Mouse (Mus musculus): ENCODE results near the gene Rela. TPM values are rescaled to one million over a fixed set of nuclear protein-coding genes. Genes with fewer than 3 reads are reported as not detected.

The Rela gene
- 10 to 100 TPM; 26.7 to 31.2 (median 28.5) TPM for total RNA-seq (2022)

DNA sequence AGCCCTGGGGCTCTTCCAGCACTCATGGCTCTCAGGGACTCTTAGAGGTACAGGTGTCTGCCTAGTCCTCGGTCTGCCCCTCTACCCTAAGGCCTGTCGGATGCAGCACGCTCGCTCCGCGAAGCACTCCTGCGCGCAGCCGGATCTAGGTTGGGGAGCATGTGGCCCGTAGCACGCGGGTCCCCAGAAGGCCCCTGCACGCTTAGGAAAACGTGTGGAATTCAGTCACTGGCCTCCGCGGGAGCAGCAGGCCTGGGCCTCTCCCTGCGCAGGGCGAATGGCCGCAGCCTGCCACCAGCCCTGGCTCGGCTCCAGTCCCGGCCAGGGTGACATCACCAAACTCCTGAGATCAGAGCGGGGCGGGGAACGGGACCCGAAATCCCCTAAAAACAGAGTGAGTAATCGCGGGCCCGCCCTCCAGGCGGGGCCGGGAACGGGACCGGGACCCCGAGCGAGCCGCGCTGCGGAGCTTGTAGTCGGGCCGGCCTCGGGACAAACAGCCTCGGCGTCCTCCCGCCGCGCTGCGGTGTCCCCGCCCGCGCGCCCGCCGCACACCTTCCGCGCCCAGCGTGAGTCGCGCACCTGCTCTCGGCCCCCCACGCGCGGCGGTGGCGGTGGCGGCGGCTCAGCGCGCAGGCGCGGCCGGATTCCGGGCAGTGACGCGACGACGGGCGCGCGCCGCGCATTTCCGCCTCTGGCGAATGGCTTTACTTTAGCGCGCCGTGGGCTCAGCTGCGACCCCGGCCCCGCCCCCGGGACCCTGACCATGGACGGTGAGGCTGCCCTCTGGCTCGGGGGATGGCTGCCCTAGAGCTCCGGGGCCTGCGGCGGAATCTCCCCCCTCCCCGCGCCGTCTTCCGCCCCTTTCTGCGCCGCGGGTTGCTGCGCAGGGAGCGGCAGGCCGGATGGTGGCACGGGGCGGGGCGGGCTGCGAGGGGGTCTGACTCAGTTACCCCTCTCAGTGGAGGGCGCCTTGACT, at the start of gene Rela:
Gene Rela, plus strand, starts transcription at position 415 of the 979 bp plus-strand sequence.
- peak; percentile 93 for DNase-seq (ENCODE audit: low spot score)

DNA sequence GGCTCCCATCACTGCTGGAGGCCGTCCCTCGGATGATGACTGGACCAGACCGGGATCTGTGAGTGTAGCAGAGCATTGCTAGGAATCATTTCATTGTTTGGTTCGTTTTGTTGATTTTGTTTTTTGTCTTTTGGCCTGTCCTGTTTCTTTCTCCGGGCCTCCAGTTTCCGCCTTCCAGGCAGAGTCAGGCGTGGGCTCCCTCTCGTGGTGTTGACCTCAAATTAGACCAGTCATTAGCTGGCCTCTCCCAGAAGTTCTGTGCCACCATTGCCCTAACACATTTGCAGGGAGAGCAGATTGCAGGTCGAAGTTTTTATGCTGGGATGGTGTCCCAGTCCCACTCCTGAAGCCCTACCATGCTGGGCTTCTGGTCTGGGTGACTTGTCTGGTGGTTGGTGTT, 48.1 kb upstream of the Rela start:
- no peak for DNase-seq (ENCODE audit: low spot score)

DNA sequence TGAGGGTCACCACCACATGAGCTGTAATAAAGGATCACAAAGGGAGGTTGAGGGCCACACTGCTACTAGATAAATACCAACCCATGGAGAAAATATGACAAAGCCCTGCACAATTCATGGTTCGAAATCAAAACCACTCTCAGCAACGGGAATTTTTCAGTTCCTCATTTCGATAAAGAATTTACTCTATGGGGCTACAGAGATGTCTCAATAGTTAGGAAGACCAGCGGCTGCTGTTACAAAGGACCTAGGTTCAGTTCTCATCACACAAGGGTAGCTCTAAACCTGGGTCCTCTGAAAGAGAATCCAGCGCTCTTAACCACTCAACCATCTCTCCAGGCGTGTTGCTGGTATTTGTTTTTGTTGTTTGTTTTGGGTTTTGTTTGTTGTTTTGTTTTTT, 45.4 kb upstream of the Rela start:
- DNase-seq (ENCODE audit: low spot score), result no peak

- DNase-seq (ENCODE audit: low spot score), result no peak
Observed at GRCm38 (mm10) chr19:5599224-5599623, 38.1 kb upstream of the Rela start.

- peak; percentile 78 for DNase-seq (ENCODE audit: low spot score)
Observed at GRCm38 (mm10) chr19:5601752-5602541, 35.3 kb upstream of the Rela start, which contains the start of gene Rnaseh2c. Rnaseh2c (plus strand) TSS chr19:5601873.

DNA sequence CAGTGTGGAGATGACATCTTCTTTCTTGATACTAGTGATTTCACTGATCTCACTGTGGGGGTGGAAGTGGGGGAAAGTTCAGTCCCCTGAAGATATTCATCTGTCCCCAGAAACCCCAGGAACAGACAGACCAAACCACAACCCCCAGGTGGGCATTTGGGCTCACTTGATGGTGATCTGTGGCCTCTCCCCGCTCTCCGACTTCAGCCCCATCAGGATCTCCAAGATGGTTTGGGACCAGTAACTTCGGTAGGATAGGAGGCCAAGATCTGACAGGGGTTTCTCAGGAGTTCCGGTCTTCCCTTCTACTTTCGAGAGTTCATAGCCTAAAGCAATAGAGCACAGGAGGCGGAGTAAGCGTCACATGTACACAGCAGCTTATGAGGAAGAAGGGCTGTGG, 33.6 kb upstream of the Rela start:
- DNase-seq (ENCODE audit: low spot score), result no peak

- no peak for DNase-seq (ENCODE audit: low spot score)
Observed at GRCm38 (mm10) chr19:5605126-5605525, 32.2 kb upstream of the Rela start.

GRCm38 (mm10) chr19:5606196-5606595, 31.1 kb upstream of the Rela start:
- DNase-seq (ENCODE audit: low spot score), result no peak

DNA sequence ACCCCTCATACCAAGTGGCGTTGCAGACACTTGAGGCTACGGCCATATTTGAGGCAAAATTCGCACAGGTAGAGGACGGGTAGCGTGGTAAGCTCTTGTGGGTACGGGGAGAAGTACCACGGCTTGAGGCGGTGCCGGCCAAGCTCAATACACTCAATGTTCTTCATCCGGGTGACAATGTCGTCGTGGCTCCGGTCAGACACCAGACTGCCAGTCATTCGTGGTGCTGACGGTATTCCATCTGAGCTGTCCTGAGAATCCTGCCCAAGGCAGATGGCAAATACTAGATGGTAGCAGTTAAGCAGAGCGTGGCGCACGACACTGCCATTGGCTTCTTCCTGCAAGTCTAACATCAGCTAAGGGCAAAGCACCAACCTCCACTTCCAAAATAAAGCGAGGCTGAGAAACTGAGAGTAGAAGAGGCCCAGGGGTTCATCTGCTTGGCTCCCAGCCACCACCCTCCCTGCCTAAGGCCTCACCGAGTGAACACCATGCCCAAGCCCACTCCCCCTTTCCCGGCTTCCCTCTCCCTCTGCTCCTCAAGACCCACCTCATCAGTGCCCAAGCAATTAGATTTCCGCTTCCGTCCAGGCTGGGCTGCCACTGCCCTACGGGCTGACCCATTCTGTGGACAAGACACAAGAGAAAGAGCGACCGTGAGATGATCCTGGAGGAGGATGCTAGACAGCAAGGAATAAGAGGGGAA, 29.4 kb upstream of the Rela start:
- no peak for DNase-seq (ENCODE audit: low spot score)

DNA sequence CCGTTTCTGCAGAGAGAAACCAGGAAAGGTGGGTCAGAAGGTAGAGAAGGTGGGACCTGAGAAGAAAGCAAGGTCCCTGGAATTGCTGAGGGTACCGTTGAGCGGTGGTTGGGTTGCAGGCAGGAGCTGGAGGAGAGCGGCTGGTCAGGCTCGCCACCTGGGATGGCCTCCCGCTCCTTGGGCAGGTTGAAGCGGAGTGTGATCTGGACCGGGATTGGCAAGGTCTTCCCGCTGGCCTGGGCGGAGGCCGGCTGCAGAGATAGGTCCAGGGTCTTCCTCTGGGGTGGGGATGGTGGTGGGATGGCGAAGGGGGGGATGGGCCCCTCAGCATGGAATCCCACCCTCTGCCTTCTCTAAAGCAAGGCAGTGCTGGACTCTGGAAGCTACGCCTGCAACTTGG, 28.6 kb upstream of the Rela start:
- no peak for DNase-seq (ENCODE audit: low spot score)

DNA sequence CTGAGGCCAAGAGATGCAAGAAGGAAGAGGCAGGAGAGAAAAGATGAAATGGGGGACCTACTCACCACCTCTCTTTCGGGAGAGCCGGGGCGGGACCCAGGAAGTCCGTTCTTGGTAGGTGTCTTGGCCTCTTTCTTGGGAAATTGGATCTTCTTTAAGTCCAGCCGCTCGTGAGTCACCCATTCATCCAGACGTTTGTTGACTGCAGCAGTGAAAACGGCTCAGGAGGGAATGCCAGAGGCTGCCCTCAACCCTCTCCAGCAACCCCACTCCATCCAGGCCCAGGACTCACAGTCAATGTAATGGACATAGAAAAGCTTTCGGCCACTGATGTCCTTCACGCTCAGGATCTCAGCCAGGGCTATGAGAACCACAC, 28.1 kb upstream of the Rela start:
- DNase-seq (ENCODE audit: low spot score), result no peak

DNA sequence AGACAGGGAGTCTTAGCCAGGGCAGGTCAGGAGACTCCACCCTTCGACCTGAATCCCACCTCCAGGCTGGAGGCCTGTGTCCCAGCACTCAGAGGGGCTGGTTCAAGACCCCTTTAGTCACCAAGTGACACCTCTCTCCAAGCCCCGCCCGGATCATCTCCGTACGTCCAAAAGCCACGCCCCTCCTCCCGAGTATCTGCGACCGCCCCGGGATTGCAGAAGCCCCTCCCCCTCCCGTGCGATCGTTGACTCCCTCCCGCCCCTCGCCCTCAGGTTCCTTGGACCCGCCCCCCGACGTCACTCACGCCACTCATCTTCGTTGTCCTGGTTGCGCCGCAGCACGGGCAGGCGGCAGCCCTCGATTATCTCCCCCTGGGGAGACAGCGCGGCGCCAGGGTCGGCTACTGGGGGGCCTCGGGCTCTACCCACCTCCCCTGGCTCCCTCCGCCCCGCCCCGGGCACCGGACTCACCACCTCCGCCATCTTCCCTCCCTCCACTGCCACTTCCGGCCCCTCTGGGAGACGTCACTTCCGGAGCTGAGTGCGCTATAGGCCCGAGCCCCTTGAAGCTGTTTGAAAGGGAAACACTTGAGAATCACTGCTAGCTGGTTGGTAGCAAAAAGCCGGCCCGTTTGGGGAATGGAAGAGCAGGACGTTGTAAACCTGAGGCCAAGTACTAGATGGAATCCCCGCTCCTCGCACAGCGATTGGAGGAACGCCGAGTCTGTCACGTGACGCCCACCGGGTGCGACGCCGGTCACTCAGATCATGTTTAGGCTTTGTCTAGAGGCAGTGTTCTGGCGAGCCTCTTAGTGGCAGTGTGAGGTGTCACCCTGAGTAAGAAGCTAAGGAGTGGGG, 27.5 kb upstream of the Rela start, which contains the start of gene Kat5:
Gene Kat5, minus strand, starts transcription at position 691 of the 858 bp plus-strand sequence.
- peak; percentile 93 for DNase-seq (ENCODE audit: low spot score)

DNA sequence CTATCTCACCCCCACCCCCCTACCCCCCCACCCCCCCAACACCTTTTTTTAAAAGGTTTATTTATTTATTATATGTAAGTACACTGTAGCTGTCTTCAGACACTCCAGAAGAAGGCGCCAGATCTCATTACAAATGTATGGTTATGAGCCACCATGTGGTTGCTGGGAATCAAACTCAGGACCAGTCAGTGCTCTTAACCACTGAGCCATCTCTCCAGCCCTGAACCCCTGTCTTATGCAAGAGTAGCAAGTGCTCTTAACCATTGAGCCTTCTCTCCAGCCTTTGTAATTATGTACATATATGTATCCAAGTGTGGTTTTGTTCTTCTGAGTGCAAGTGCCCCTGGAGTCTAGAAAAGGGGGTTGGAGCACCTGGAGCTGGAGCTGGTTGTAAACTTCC, 25.3 kb upstream of the Rela start:
- DNase-seq (ENCODE audit: low spot score), result no peak

DNA sequence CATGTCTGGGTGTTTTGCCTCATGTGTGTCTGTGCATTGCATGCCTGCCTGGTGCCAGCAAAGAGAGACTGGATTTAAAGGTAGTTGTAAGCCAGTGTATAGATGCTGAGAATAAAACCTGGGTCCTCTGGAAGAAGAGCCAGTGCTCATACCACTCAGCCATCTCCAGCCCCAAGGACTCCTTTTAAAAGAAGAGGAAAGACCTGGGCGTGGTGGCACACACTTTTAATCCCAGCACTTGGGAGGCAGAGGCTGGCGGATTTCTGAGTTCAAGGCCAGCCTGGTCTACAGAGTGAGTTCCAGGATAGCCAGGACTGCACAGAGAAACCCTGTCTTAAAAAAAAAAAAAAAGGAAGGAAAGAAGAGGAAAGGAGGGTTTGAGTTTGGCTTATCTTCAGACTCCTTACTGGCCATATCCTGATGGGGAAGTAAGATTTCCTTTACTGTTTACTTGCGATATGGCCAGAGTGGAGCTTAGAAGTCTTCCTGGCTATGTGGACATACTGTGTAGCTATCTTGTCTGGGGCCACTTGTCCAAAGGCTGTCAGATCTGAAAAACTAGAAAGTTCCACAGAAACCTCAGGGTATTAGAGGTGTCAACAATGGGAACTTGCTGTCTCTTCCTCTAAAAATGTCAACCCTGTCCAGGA, 24.4 kb upstream of the Rela start:
- no peak for DNase-seq (ENCODE audit: low spot score)

DNA sequence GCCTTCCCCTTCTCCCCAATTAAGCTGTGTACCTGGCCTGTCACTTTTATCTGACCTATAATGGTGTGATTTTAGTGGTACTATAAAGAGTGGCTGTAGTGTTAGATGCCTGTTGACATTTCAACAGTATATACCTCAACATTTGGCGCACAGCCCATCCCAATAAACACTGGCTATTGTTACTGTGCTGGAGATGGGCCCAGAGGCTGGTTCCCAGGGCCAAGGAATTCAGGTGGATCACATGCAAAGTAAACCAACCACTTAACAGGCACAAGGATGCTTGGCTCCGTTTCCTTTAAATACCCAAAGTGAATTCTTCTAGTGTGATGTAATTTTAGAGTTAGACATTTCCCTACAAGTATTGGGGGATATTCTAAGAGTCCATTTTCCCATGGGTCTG, 22.3 kb upstream of the Rela start:
- DNase-seq (ENCODE audit: low spot score), result no peak

DNA sequence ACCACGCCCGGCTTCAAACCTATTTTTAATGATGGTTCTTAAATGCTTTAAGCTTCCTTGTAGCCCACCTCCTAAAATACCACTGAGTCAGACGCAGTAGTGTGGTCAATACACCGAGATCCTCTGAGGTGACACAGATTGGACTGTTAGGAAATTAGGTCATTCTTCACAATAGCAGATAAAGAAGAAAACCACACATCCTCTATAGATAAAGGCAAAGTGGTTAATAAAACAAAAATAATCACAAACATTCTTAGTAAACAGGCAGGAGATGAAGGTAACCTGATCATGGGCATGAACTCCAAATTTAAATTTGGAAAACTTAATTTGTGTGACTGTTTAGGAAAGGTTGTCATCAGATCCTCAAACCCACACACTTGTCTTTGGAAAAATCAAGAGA, 17.3 kb upstream of the Rela start:
- no peak for DNase-seq (ENCODE audit: low spot score)

DNA sequence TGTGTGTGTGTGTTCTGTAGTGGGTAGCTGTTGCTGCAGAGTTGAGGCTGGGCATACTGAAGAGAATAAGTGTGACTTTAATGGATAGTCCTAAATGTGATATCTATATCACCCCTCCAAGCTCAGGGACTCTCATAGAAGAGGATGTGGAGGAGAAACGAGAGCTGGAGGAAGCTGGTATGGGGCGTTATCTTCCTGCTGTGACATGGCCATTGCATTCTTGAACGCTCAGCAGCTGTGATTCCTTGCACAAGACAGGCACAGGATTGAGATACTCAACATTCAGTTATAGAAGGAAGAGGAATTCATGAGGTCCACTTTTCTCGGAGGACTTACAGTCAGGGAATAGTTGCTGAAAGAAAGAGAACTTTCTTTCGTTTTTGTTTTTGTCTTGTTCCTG, 15.4 kb upstream of the Rela start:
- no peak for DNase-seq (ENCODE audit: low spot score)

- no peak for DNase-seq (ENCODE audit: low spot score)
Observed at GRCm38 (mm10) chr19:5625311-5625710, 12.0 kb upstream of the Rela start.

- DNase-seq (ENCODE audit: low spot score), result no peak
Observed at GRCm38 (mm10) chr19:5629907-5630306, 7.4 kb upstream of the Rela start.

DNA sequence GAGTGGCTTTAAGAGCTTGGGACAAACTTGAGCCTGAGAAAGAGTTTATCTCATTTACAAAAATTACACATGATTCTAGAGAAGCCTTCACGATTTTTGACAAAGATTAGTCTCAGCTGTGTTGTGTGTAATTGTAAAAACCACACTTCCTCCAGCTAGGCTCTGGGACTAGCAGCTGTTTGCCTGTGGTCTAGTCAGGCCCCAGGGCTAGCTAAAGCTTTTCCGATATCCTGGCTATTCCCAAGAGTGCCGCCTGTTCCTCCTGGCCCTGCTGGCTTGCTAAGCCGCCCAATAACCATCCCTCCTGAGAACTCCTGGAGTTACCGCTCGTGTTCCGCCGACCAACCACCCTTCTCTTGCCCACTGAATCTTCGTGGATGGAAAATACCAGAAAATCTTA, 5.2 kb upstream of the Rela start:
- no peak for DNase-seq (ENCODE audit: low spot score)
